Mouse (Mus musculus) limb, embryonic 15.5 days (tissue): ENCODE results near the gene Rpa2. TPM values are rescaled to one million over a fixed set of nuclear protein-coding genes. Genes with fewer than 3 reads are reported as not detected.
"Not testable (repeated sequence)": the region's sequence is repeated elsewhere in the genome, so short reads cannot be mapped to it uniquely, and the experiment has no call there.

Experiments
- ATAC-seq: fragments of 200-750 bp; cut with Nextera tagmentation; 2 replicates; pipeline ENCODE4 v1.8.0; 2017; ENCODE audit warnings: low read depth, moderate TSS enrichment; ENCODE audit not compliant: insufficient number of reproducible peaks, low FRiP score, low TSS enrichment
- H3K27ac ChIP-seq: fragments of 300-500 bp; sonication (generic); 2 replicates; pipeline ENCODE4 v1.5.1; 2015; ENCODE audit warnings: moderate library complexity, mild to moderate bottlenecking, inconsistent platforms
- H3K27me3 ChIP-seq: fragments of 300-500 bp; sonication (generic); 2 replicates; pipeline ENCODE4 v1.6.1; 2015; ENCODE audit warnings: inconsistent platforms
- H3K36me3 ChIP-seq: fragments of 300-500 bp; sonication (generic); 2 replicates; pipeline ENCODE4 v1.6.1; 2015; ENCODE audit warnings: inconsistent platforms
- H3K4me1 ChIP-seq: fragments of 300-500 bp; sonication (generic); 2 replicates; pipeline ENCODE4 v1.6.1; 2015; ENCODE audit warnings: inconsistent platforms
- H3K4me2 ChIP-seq: fragments of 300-500 bp; sonication (generic); 2 replicates; pipeline ENCODE4 v1.6.1; 2015; ENCODE audit warnings: mild to moderate bottlenecking, inconsistent platforms
- H3K4me3 ChIP-seq: fragments of 300-500 bp; sonication (generic); 2 replicates; pipeline ENCODE4 v1.5.1; 2015; ENCODE audit warnings: mild to moderate bottlenecking, inconsistent platforms
- H3K9ac ChIP-seq: fragments of 300-500 bp; sonication (generic); 2 replicates; pipeline ENCODE4 v1.6.1; 2015; ENCODE audit warnings: inconsistent platforms
- H3K9me3 ChIP-seq: fragments of 300-500 bp; sonication (generic); 2 replicates; pipeline ENCODE4 v1.6.1; 2016; ENCODE audit warnings: inconsistent platforms
- WGBS: fragments of 180-500 bp; shearing (Covaris S2); methylation state at CpG from one replicate; pipeline ENCODE4 v1.1.7; 2015; 5-methylcytosine and 5-hydroxymethylcytosine counted together
- polyA plus RNA-seq: library from polyadenylated mRNA; unstranded; fragments of >200 nt; fragmentation: Nextera tagmentation; extraction: Ambion mirVana; gene quantifications from 2 replicates; pipeline ENCODE4 v1.2.1, GENCODE M21; 2015

Gene Rpa2
- 97.9 and 105 TPM in 2 replicates for polyA plus RNA-seq

- Histone ChIP-seq H3K9me3 (no peaks in the 10 kb centered on the region), H3K4me3 (peak within 1 kb of the TSS; percentile 71), H3K27me3 (no peaks in the 10 kb centered on the region), H3K9ac (peak within 1 kb of the TSS; percentile 60), H3K4me2 (peak within 1 kb of the TSS; percentile 56), H3K27ac (peak within 1 kb of the TSS; percentile 81), H3K4me1 (peaks cover 8% of the 10 kb centered on the region; the same call in 1 of the 2 replicates), H3K36me3 (peaks cover 31% of the 10 kb centered on the region)
- under 1% methylated on average over 70 of the region's 71 CpGs for WGBS
- ATAC-seq = peak; percentile 95
These were observed at the start of gene Rpa2 for GRCm38 (mm10) chr4:132767914-132768876. TSS of gene Rpa2 (plus strand) at chr4:132768332.

GRCm38 (mm10) chr4:132728233-132728632, 39.9 kb upstream of the Rpa2 start:
- Histone ChIP-seq H3K9ac (no peak overlapping the region), H3K9me3 (no peaks in the 10 kb centered on the region), H3K27ac (no peak overlapping the region), H3K36me3 (peaks cover 25% of the 10 kb centered on the region), H3K4me1 (peaks cover 15% of the 10 kb centered on the region; the same call in 1 of the 2 replicates), H3K4me3 (no peak overlapping the region), H3K4me2 (no peak overlapping the region), H3K27me3 (no peaks in the 10 kb centered on the region)
- ATAC-seq = no peak
- 87% methylated on average over 8 of the region's 8 CpGs for WGBS

GRCm38 (mm10) chr4:132731616-132732015, 36.5 kb upstream of the Rpa2 start:
- Histone ChIP-seq H3K4me3 (peak overlapping the region; percentile 63), H3K27ac (no peak overlapping the region), H3K9ac (peak overlapping the region; percentile 41; the same call in 1 of the 2 replicates), H3K27me3 (no peaks in the 10 kb centered on the region), H3K4me1 (peaks cover 13% of the 10 kb centered on the region; the same call in 1 of the 2 replicates), H3K36me3 (peaks cover 13% of the 10 kb centered on the region), H3K9me3 (no peaks in the 10 kb centered on the region), H3K4me2 (peak overlapping the region; percentile 81)
- 49% methylated on average over 12 of the region's 12 CpGs for WGBS
- ATAC-seq = no peak

- 2% methylated on average over 33 of the region's 34 CpGs for WGBS
- peaks cover 13% of the 10 kb centered on the region; the same call in 1 of the 2 replicates for H3K4me1 ChIP-seq
- H3K27me3 ChIP-seq = no peaks in the 10 kb centered on the region
- peak; percentile 93 for ATAC-seq
- no peaks in the 10 kb centered on the region for H3K9me3 ChIP-seq
- peak within 1 kb of the TSS; percentile 41 for H3K9ac ChIP-seq
- no peak within 1 kb of the TSS for H3K27ac ChIP-seq
- peaks cover 10% of the 10 kb centered on the region for H3K36me3 ChIP-seq
- peak within 1 kb of the TSS; percentile 81 for H3K4me2 ChIP-seq
- peak within 1 kb of the TSS; percentile 63 for H3K4me3 ChIP-seq
These were observed 35.9 kb upstream of the Rpa2 start, which contains the start of gene Xkr8 for GRCm38 (mm10) chr4:132732148-132732684. TSS of gene Xkr8 (minus strand) at chr4:132732546.

GRCm38 (mm10) chr4:132733071-132733770, 34.9 kb upstream of the Rpa2 start:
- peaks cover 13% of the 10 kb centered on the region; the same call in 1 of the 2 replicates for H3K4me1 ChIP-seq
- no peaks in the 10 kb centered on the region for H3K9me3 ChIP-seq
- 91% methylated on average over 25 of the region's 25 CpGs for WGBS
- no peak overlapping the region for H3K4me3 ChIP-seq
- no peak for ATAC-seq
- H3K4me2 ChIP-seq = no peak overlapping the region
- H3K36me3 ChIP-seq = peaks cover under 1% of the 10 kb centered on the region; the same call in 1 of the 2 replicates
- no peaks in the 10 kb centered on the region for H3K27me3 ChIP-seq
- no peak overlapping the region for H3K9ac ChIP-seq
- no peak overlapping the region for H3K27ac ChIP-seq

GRCm38 (mm10) chr4:132734766-132735165, 33.4 kb upstream of the Rpa2 start:
- WGBS = 87% methylated on average over 2 of the region's 2 CpGs
- H3K27me3 ChIP-seq = no peaks in the 10 kb centered on the region
- H3K36me3 ChIP-seq = no peaks in the 10 kb centered on the region
- H3K4me3 ChIP-seq = no peak overlapping the region
- no peak overlapping the region for H3K27ac ChIP-seq
- peaks cover 13% of the 10 kb centered on the region; the same call in 1 of the 2 replicates for H3K4me1 ChIP-seq
- H3K4me2 ChIP-seq = no peak overlapping the region
- no peak for ATAC-seq
- H3K9me3 ChIP-seq = no peaks in the 10 kb centered on the region
- H3K9ac ChIP-seq = no peak overlapping the region

GRCm38 (mm10) chr4:132735389-132735788, 32.7 kb upstream of the Rpa2 start:
- WGBS = 70% methylated on average over 2 of the region's 2 CpGs
- no peak overlapping the region for H3K9ac ChIP-seq
- peaks cover 13% of the 10 kb centered on the region; the same call in 1 of the 2 replicates for H3K4me1 ChIP-seq
- H3K27me3 ChIP-seq = no peaks in the 10 kb centered on the region
- no peak for ATAC-seq
- no peak overlapping the region for H3K4me2 ChIP-seq
- H3K27ac ChIP-seq = no peak overlapping the region
- no peaks in the 10 kb centered on the region for H3K9me3 ChIP-seq
- no peaks in the 10 kb centered on the region for H3K36me3 ChIP-seq
- no peak overlapping the region for H3K4me3 ChIP-seq

- Histone ChIP-seq H3K9me3 (no peaks in the 10 kb centered on the region), H3K4me3 (no peak overlapping the region), H3K9ac (no peak overlapping the region), H3K4me1 (peaks cover 13% of the 10 kb centered on the region; the same call in 1 of the 2 replicates), H3K4me2 (no peak overlapping the region), H3K36me3 (no peaks in the 10 kb centered on the region), H3K27me3 (no peaks in the 10 kb centered on the region), H3K27ac (no peak overlapping the region)
- ATAC-seq = no peak
- 50% methylated on average over 3 of the region's 3 CpGs for WGBS
These were observed 32.2 kb upstream of the Rpa2 start for GRCm38 (mm10) chr4:132735894-132736293.

GRCm38 (mm10) chr4:132737154-132737553, 31.0 kb upstream of the Rpa2 start:
- H3K27me3 ChIP-seq, H3K36me3 ChIP-seq, H3K4me2 ChIP-seq, H3K4me1 ChIP-seq, H3K4me3 ChIP-seq, H3K9me3 ChIP-seq, H3K27ac ChIP-seq, ATAC-seq, H3K9ac ChIP-seq: not testable (repeated sequence)
- WGBS = 90% methylated on average over 9 of the region's 9 CpGs

- H3K4me3 ChIP-seq = no peak overlapping the region
- H3K27ac ChIP-seq = no peak overlapping the region
- H3K36me3 ChIP-seq = no peaks in the 10 kb centered on the region
- no peak overlapping the region for H3K4me2 ChIP-seq
- WGBS = 88% methylated on average over 7 of the region's 7 CpGs
- H3K9ac ChIP-seq = no peak overlapping the region
- ATAC-seq = no peak
- H3K9me3 ChIP-seq = no peaks in the 10 kb centered on the region
- H3K27me3 ChIP-seq = no peaks in the 10 kb centered on the region
- no peaks in the 10 kb centered on the region for H3K4me1 ChIP-seq
These were observed 26.6 kb upstream of the Rpa2 start for GRCm38 (mm10) chr4:132741491-132741890.

GRCm38 (mm10) chr4:132743992-132744911, 23.9 kb upstream of the Rpa2 start:
- Histone ChIP-seq H3K4me3 (no peak overlapping the region), H3K4me2 (no peak overlapping the region), H3K9me3 (no peaks in the 10 kb centered on the region), H3K27ac (no peak overlapping the region), H3K9ac (no peak overlapping the region), H3K4me1 (no peaks in the 10 kb centered on the region), H3K36me3 (no peaks in the 10 kb centered on the region), H3K27me3 (no peaks in the 10 kb centered on the region)
- 81% methylated on average over 11 of the region's 11 CpGs for WGBS
- ATAC-seq = no peak
